Mouse (Mus musculus) spleen, postnatal 10 days (tissue): Measurements from ENCODE around the gene Olfr545.
A peak's percentile ranks its signal among the peaks of the same experiment; 100 is the strongest.

ENCODE experiments used
- DNase-seq, 2 experiments: peaks; one replicate each; pipeline ENCODE4 v3.0.0; 2021 to 2022; ENCODE audit warnings: low spot score in 2 of 2

Gene Olfr545

GRCm38 (mm10) chr7:102479368-102480078, 19.9 kb downstream of the Olfr545 start:
- DNase-seq = no peak

GRCm38 (mm10) chr7:102478926-102479325, 20.4 kb downstream of the Olfr545 start:
- DNase-seq = no peak

DNA sequence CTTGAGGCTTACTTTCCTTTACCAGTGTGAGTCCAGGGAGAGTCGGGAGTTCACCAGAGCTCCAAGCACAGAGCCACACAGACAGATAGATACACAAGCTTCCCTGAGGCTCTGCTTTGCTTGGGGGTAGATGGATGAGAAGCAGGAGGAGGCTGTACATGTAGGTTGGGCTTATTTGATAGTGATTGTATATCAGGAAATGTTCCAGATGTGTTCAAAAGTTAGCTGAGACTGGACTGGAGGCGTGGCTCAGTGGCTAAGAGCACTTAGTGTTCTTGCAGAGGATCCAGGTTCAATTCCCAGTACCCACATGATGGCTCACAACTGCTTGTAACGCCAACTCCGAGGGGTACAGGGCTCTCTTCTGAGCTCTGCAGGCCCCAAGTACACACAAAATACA, 20.9 kb downstream of the Olfr545 start:
- DNase-seq = no peak

- no peak for DNase-seq
These were observed 22.0 kb downstream of the Olfr545 start for GRCm38 (mm10) chr7:102477377-102477776.

- no peak for DNase-seq
These were observed 22.8 kb downstream of the Olfr545 start for GRCm38 (mm10) chr7:102476601-102477000.

DNA sequence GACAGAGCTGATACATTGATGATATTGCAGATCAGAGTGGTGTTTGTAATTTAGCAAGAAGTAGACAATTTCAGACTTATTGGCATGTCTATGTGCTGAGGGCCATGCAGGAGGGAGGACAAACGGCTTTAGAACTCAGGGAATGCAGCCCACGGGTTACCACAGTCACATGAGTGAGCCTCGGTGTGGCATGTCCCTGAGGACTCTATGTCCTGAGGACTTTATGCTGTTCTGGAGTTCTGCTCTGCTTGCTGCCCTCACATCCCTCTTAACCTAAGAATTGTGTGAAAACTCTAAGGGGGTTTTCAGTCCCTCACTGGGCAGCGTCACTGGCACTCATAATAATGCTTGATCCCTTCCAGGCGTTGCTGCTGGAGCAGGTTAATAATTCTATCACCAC, 26.7 kb downstream of the Olfr545 start:
- no peak for DNase-seq

GRCm38 (mm10) chr7:102467566-102467965, 31.8 kb downstream of the Olfr545 start:
- no peak for DNase-seq

- peak in 1 of 2 experiments; percentile 33 for DNase-seq
These were observed 40.6 kb downstream of the Olfr545 start for GRCm38 (mm10) chr7:102458618-102459380.

DNA sequence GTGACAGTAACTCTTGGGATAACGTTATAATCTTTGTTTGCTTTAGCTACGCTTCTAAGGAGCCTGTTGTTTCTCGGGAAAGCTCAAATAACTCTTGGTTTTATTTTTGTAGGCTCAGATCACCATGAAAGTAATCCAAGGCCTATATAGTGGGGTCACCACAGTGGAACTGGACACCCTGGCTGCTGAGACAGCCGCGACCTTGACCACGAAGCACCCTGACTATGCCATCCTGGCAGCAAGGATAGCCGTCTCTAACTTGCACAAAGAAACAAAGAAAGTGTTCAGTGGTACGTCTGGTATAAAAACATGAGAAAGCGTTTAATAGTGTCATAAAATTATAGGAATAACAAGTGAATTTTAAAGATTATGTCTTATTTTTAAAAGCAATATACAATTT, 52.9 kb downstream of the Olfr545 start:
- no peak for DNase-seq

DNA sequence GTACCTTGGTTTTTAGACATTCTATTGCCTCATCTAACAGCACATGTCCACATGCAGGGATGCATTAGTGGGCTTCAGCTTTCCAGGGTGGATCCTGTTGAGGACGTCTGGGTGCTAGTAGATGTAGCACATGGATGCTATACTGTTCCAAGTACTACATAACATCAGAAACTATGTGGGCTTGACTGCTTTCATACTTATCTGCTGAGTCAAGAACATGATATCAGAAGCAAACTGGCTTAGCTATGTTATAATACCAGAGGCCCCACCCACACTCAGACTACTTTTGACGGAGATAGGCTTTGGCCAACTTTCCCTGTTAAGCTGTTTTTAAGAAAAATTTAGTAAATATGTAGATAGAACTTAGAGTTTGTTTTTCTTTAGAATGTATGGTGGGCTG, 55.1 kb downstream of the Olfr545 start:
- peak in 1 of 2 experiments; percentile 35 for DNase-seq

DNA sequence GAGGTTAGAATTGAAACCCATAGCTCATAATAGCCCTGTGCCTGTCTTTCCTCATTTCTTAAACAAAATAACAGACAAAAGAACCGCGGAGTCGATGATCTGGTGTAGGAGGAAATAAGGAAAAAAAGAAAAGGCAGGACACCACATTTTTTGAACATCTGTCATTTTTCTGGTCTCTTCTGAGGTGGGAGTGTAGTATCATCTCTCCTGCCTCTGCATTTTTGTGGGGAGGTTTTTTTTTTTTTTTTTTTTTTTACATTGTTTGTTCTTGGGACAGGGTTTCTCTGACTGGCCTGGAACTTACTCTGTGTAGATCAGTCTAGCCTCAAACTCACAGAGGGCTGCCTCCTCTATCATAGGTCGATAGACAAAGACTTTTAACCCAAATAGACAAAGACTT, 56.9 kb downstream of the Olfr545 start:
- DNase-seq = no peak

DNA sequence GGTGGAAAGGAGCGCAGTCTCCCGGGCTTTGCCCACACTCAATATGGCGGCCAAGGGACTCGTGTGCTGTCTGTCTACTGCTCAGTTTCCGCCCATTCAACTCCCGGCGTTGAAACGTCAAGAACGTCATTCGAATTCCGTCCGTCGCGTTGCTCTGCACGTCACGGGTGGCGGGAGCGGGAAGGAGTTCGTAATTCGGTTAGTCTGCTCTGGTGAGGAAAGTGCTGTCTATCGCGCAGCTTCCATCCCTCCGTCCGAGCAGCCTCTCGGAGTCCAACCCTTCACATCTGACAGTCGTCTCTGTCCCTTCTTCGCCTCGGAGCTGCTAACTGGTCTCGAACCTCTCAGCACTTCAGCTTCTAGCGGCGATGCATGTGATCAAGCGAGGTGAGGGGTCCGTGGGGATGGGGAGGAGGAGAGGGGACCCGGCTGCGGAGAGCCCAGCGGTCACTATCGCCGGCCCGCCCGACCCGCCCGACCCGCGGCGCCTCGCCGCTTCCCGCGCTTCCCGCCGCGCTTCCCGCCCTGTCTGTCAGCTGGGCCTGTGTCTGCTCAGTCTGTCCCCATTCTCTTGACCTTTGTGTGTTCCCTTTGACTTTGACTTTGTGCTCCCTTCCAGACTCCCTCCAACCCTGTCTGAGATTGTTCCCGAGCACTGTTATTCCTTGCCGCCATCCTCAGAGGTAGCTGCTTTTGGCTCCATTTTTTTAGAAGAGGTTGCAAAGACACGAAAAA, 57.5 kb downstream of the Olfr545 start, which contains the start of gene Rrm1:
TSS of gene Rrm1 (plus strand) at position 39 of the 735 bp plus-strand sequence.
- peak; percentile 91 to 95 for DNase-seq
